8 mouse cellular contexts compared by ENCODE assay signal in the genomic region with DNA sequence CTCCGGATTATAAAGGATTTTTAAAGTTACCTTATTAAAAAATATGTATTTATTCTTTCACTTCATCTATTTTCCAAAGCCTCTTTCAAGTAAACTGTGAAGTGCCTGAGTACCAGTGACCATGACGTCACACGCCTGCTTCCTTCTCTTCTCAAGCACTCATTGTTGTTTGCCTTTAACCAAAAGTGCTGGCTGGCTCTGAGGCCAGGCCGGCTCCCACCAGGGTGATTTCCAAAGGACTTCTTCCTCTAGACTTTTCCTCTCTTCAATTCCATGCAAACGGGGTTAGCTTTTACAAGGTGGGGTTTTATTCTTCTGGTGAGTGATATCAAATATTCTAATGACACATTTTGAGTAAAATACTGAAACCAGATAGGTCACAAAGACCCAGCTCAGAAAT. TPM values are rescaled to one million over a fixed set of nuclear protein-coding genes. Genes with fewer than 3 reads are reported as not detected.
DNase-seq lines count a peak whose midpoint lies in the region; ATAC-seq lines count a peak whose summit lies in the region.

No protein-coding gene starts in this region.

- H3K9me3 ChIP-seq in forebrain, embryonic 16.5 days (ENCODE audit: control insufficient read depth, low read length) = no peaks in the 10 kb centered on the region
- H3K9me3 ChIP-seq in lung, embryonic 16.5 days (ENCODE audit: control insufficient read depth, low read length) = no peaks in the 10 kb centered on the region

- peak overlapping the region; percentile 90 for H3K4me3 ChIP-seq in forebrain, embryonic 16.5 days (replicated peaks; ENCODE audit: low read length)
- H3K4me3 ChIP-seq in lung, embryonic 16.5 days (ENCODE audit: low read length) = peak overlapping the region; percentile 80

- no peaks in the 10 kb centered on the region for H3K27me3 ChIP-seq in forebrain, embryonic 16.5 days (replicated peaks; ENCODE audit: control insufficient read depth, insufficient read depth, low read length)
- no peaks in the 10 kb centered on the region for H3K27me3 ChIP-seq in lung, embryonic 16.5 days (ENCODE audit: control insufficient read depth, insufficient read depth, low read depth, low read length)
- H3K27me3 ChIP-seq in splenic B cell, adult 2 months (ENCODE audit: control insufficient read depth, insufficient read depth, low read length, poor library complexity, severe bottlenecking) = no peaks in the 10 kb centered on the region

- H3K4me1 ChIP-seq in forebrain, embryonic 16.5 days (replicated peaks; ENCODE audit: control insufficient read depth, insufficient read depth, low read length) = peaks cover 22% of the 10 kb centered on the region
- H3K4me1 ChIP-seq in lung, embryonic 16.5 days (replicated peaks; ENCODE audit: control insufficient read depth, insufficient read depth, low read length) = peaks cover 9% of the 10 kb centered on the region; the same call in 1 of the 2 replicates

- no peaks in the 10 kb centered on the region; the same call in 1 of the 2 replicates for H3K36me3 ChIP-seq in forebrain, embryonic 16.5 days (ENCODE audit: control insufficient read depth, insufficient read depth)
- 0 out of 2 replicates have a peak, but pooled peaks cover 2% of the 10 kb centered on the region for H3K36me3 ChIP-seq in lung, embryonic 16.5 days (ENCODE audit: control insufficient read depth, insufficient read depth, low read length)
- H3K36me3 ChIP-seq in splenic B cell, adult 2 months (ENCODE audit: control insufficient read depth, insufficient read depth, low read length, poor library complexity, severe bottlenecking) = no peaks in the 10 kb centered on the region

- H3K27ac ChIP-seq in forebrain, embryonic 16.5 days (ENCODE audit: low read length) = peak overlapping the region; percentile 93
- H3K27ac ChIP-seq in lung, embryonic 16.5 days (ENCODE audit: low read length) = peak overlapping the region; percentile 95

- no peak for ATAC-seq in forebrain, embryonic 16.5 days
- ATAC-seq in inflammation-experienced regulatory T-cells, adult 6 months = peak; percentile 18
- no peak for ATAC-seq in lung, embryonic 16.5 days (ENCODE audit: low read depth)

- DNase-seq in gastrocnemius, postnatal 14 days = peak; percentile 19
- no peak for DNase-seq in gastrocnemius, adult 8-10 months (ENCODE audit: low spot score in 2 of 2)
- peak; percentile 8 for DNase-seq in R1 (ENCODE audit: low read depth, low spot score)
- DNase-seq in splenic B cell, adult 2 months (ENCODE audit: low read depth, low spot score) = peak; percentile 32
- no peak for DNase-seq in urinary bladder, adult 18-20 months (ENCODE audit: low spot score in 2 of 2)

- peak overlapping the region; percentile 98 for H3K9ac ChIP-seq in forebrain, embryonic 16.5 days (replicated peaks; ENCODE audit: low read depth, low read length)
- H3K9ac ChIP-seq in lung, embryonic 16.5 days (ENCODE audit: low read length) = peak overlapping the region; percentile 89

- peak overlapping the region; percentile 81 for H3K4me2 ChIP-seq in forebrain, embryonic 16.5 days (ENCODE audit: low read length)
- peak overlapping the region; percentile 79 for H3K4me2 ChIP-seq in lung, embryonic 16.5 days (ENCODE audit: low read depth, low read length)

- intact Hi-C loops in gastrocnemius, postnatal 14 days (cut with DNase I; ENCODE audit: low total_unique reads) = no loop called here

- WGBS in forebrain, embryonic 16.5 days = 2% methylated on average over 5 of the region's 5 CpGs
- 6% methylated on average over 5 of the region's 5 CpGs for WGBS in lung, embryonic 16.5 days

RNA-seq across cellular contexts. Expression of gene Arl4c, which starts 2.6 kb away (rescaled TPM):
- 1 to 10 TPM; 2.0 to 3.8 TPM for total RNA-seq in gastrocnemius, postnatal 14 days (2021)
- total RNA-seq in gastrocnemius, adult 8-10 months (2022) = under 1 TPM; 0.11 to 0.63 (median 0.29) TPM
- polyA plus RNA-seq in forebrain, embryonic 16.5 days (2015; fragmentation: Nextera tagmentation; extraction: Ambion mirVana) = 37.1 and 39.7 TPM in 2 replicates
- 10 to 100 TPM in 2 of 3 experiments, 1 to 10 TPM in 1; 9.6 to 20.2 (median 12.6) TPM for polyA plus RNA-seq in inflammation-experienced regulatory T-cells, adult 6 months (2017; shearing (Covaris generic))
- polyA plus RNA-seq in lung, embryonic 16.5 days (2015; fragmentation: Nextera tagmentation; extraction: Ambion mirVana) = 15.2 and 17.0 TPM in 2 replicates

Comparison
In these comparisons a context has a peak if more than half of its experiments do, and no peak if none do; other contexts are left out.
1. DNase-seq: peak in gastrocnemius, postnatal 14 days (single experiment), R1 (single experiment) and splenic B cell, adult 2 months (single experiment); none in gastrocnemius, adult 8-10 months (0 of 2) and urinary bladder, adult 18-20 months (0 of 2).